Mouse (Mus musculus) kidney, postnatal 10 days (tissue): ENCODE results near the gene Ice2.

Source experiments
- DNase-seq: peaks from one replicate; pipeline ENCODE4 v3.0.0; 2021; ENCODE audit warnings: mixed read lengths

The Ice2 gene

GRCm38 (mm10) chr9:69397760-69398452 lies at the start of gene Ice2:
Gene Ice2, plus strand, starts transcription at chr9:69397906.
- DNase-seq = peak; percentile 87

- DNase-seq = no peak
Measured at GRCm38 (mm10) chr9:69349537-69349936, 48.2 kb upstream of the Ice2 start.

GRCm38 (mm10) chr9:69354228-69354627 lies 43.5 kb upstream of the Ice2 start:
- DNase-seq = no peak

DNA sequence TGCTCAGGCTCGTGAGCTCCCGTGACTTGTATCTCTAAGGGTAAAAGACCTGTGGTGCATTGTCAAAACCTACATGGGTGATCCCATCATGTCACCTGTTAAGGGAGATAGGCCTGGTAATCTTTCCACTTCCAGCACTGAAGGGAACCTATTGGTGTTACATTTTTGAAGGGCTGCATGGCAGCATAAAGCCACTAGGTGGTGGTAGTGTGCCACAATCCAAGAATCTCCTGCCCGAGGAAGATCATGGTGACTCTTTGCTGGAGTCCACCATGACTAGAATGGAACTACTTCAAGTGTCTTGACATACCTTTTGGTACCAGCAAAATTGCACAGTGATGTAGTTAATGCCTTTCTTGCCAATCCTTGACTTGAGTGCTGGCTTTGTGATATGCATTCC lies 39.9 kb upstream of the Ice2 start:
- DNase-seq = peak; percentile 61

DNA sequence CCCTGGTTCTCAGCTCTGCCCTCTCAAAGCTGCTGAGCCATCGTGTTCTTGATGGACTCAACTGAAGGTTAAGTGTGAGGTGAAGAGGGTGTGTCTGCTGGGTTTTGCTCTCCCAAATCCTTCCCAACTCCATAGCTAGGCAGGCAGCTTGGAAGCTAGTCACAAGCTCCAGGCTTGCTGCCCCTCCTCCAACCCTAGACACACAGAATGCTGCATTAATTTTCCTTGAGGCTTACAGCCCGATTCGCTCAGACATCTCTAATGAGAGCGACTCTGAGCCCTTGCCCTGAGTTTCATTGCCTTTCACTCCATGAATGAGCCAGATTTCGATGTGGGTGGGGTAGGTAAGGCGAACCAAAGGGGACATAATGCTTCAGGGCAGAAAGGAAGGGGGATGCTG lies 38.9 kb upstream of the Ice2 start:
- DNase-seq = no peak

DNA sequence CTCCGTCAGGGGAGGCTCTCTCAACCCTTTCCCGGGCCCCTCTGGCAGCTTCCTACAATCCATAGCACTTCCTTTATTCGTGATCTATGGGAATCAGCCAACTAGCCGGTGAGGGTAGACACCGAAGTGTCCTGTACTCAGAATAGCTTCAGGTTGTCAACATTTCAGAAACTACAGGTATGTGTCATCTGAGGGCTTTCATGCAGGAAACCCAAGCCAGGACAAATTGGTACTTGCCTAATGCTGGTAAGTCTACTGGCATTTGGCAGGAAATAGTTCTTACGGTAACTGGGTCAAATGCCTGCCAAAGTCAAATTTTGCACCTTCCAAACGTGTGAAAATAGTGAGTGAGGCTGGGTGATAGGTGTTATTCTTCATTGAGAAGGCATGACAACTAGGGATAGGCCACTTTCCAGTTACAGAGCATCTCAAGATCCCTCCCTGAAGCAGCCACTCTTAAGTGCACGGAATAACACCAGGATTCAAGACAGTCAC lies 35.7 kb upstream of the Ice2 start:
- DNase-seq = no peak

DNA sequence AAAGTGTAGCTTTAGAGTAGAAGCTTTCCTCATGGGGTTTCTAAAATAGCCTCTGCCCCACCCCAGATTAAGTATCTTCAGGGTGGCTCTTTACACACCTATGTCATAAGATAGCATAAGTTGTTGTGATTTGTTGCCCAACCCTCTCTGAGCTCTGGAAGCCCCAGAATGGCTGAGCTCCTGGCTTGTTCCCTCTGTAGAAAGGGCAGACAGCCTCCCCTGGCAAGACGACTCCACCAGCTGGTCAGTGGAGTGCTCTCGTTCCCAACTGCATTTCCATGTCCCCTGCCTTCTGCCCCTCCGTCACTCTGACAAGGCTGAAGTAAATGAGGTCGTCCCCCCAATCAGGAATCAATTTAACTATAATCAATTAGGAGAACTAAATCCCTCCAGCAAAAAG lies 34.9 kb upstream of the Ice2 start:
- no peak for DNase-seq

DNA sequence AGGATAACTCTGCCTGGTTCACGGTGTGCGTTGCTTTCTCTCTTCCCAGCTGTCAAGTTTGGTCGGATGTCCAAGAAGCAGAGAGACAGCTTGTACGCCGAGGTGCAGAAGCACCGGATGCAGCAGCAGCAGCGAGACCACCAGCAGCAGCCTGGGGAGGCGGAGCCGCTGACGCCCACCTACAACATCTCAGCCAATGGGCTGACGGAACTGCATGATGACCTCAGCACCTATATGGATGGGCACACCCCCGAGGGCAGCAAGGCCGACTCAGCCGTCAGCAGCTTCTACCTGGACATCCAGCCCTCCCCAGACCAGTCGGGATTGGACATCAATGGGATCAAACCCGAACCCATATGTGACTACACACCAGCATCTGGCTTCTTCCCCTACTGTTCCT lies 33.6 kb upstream of the Ice2 start:
- no peak for DNase-seq

GRCm38 (mm10) chr9:69367055-69367454 lies 30.7 kb upstream of the Ice2 start:
- DNase-seq = no peak

DNA sequence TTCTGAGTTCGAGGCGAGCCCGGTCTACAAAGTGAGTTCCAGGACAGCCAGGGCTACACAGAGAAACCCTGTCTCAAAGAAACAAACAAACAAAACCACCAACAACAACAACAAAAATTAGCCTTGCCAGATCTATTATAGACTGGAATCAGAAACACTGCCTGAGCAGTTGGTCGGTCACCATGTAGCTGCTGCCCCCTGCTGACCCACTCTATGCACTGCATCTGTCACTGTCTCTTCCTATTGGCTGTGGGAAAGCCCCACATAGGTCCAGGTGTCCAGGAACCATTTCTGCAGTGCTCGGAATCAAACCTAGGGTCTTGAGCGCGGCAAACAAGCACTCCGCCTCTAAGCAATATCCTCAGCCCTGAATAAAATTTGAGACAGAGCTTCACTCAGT lies 29.6 kb upstream of the Ice2 start:
- peak; percentile 82 for DNase-seq

GRCm38 (mm10) chr9:69371046-69371724 lies 26.5 kb upstream of the Ice2 start:
- DNase-seq = no peak

DNA sequence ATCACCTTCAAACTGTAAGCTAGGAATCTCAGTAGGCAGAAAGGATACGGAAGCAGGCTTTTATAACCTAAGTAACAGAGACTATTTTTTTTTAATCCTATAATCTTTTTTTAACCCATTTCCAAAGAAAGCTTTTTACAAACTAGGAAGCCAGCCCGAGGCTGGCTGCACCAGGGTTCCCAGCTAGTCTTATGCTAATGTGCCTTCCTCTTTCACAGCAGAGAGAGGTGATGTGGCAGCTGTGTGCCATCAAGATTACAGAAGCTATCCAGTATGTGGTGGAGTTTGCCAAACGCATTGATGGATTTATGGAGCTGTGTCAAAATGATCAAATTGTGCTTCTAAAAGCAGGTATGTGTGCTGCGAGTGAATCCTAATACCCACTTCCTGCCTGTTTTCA lies 24.8 kb upstream of the Ice2 start:
- no peak for DNase-seq

- no peak for DNase-seq
Measured at GRCm38 (mm10) chr9:69376982-69377653, 20.6 kb upstream of the Ice2 start.

- DNase-seq = no peak
Measured at GRCm38 (mm10) chr9:69377654-69378045, 20.1 kb upstream of the Ice2 start.

- DNase-seq = no peak
Measured at GRCm38 (mm10) chr9:69380546-69380945, 17.2 kb upstream of the Ice2 start.

- DNase-seq = no peak
Measured at GRCm38 (mm10) chr9:69381741-69382140, 16.0 kb upstream of the Ice2 start.

- DNase-seq = no peak
Measured at GRCm38 (mm10) chr9:69384475-69384874, 13.2 kb upstream of the Ice2 start.

- DNase-seq = no peak
Measured at GRCm38 (mm10) chr9:69384905-69385304, 12.8 kb upstream of the Ice2 start.

DNA sequence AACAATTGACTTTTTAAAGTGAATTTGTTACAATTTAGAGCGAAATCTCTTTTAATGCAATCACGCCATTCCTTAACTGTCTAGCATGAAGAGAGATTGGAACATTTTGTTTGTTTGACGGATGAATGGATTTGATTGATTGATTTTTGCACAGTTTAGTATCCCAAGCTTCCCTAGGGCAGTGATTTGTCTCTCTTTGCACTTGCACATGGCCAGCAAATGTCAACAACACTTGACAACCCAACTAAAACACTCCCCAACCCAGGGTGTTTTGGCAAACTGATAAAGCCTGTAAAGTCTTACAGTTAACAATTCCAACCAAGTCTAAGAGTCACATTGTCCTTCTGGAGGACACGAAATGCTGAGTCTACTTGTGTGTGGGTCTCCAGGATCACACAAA lies 10.4 kb upstream of the Ice2 start:
- DNase-seq = no peak

GRCm38 (mm10) chr9:69390631-69391030 lies 7.1 kb upstream of the Ice2 start:
- no peak for DNase-seq

- no peak for DNase-seq
Measured at GRCm38 (mm10) chr9:69394234-69394633, 3.5 kb upstream of the Ice2 start.

- DNase-seq = no peak
Measured at GRCm38 (mm10) chr9:69397432-69397759, 310 bp upstream of the Ice2 start.

- no peak for DNase-seq
Measured at GRCm38 (mm10) chr9:69398453-69398850, 746 bp downstream of the Ice2 start.

DNA sequence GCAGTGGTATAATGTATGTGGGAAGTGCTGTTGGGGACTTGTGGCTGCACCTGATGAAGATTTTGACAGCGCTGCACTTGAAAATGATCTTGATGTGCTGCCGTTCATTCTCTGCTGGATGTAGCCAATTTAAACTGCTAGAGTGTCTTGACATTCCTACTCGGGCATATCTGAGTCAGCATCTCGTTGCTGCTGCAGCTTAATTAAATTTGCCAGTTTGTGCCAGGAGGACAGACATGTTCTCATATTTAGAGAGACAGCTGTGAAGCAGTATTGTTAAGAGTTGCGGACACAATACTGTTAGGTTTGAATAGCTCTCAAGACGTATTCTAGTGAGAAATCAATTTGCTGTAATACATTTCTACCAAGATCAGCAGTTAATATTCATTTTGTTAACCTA lies 7.0 kb downstream of the Ice2 start:
- DNase-seq = no peak
